Mouse (Mus musculus) spleen, adult 2 months (tissue): Measurements from ENCODE around the gene Lrrc37a.

ENCODE experiments used
- CTCF ChIP-seq: fragments of 200-500 bp; IDR thresholded peaks from 2 replicates; pipeline ENCODE4 v1.5.1; 2011; ENCODE audit warnings: mild to moderate bottlenecking, inconsistent platforms; ENCODE audit not compliant: insufficient read depth, insufficient read length, insufficient replicate concordance; ENCODE audit errors: extremely low read depth
- POLR2A ChIP-seq: fragments of 200-500 bp; IDR thresholded peaks from 2 replicates; pipeline ENCODE4 v1.6.1; 2011; ENCODE audit warnings: low read depth, low read length, inconsistent platforms

GRCm38 (mm10) chr11:103403776-103404175, 100.6 kb downstream of the Lrrc37a start:
- TF ChIP-seq CTCF (no peak), POLR2A (no peak)
